Mouse (Mus musculus): ENCODE data around the gene Lrmda.
A peak's percentile ranks its signal among the peaks of the same experiment; 100 is the strongest.
"Not testable (repeated sequence)": the region's sequence is repeated elsewhere in the genome, so short reads cannot be mapped to it uniquely, and the experiment has no call there.

Gene Lrmda

DNA sequence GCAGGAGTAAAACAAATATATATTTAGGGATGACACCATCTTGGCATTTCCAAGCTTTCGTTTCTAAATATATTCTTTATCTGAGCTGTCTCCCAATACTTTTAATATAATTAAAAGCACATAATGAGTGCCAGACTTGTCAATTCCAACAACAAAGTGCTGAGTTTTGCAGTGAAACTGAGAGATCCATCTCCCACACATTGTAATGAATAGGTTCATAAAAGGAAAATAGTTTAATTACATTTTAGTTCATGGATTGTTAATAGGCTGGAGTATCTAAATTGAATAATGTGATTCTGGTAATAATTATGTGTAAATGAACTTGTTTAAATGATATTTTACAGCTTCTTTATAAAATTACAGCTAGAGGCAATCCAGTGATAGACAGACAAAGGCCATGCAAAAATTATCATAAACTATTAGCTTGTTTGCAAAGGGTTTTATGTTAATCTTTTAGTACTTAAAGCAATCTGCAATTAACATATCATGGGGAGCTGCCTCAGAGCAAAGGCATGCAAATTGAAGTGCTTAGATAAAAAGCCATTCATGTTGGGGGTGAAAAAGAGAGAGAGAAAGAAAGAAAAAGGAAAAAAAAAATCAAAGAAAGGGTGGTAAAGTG is 725.9 kb downstream of the Lrmda start:
- no peak for DNase-seq

DNA sequence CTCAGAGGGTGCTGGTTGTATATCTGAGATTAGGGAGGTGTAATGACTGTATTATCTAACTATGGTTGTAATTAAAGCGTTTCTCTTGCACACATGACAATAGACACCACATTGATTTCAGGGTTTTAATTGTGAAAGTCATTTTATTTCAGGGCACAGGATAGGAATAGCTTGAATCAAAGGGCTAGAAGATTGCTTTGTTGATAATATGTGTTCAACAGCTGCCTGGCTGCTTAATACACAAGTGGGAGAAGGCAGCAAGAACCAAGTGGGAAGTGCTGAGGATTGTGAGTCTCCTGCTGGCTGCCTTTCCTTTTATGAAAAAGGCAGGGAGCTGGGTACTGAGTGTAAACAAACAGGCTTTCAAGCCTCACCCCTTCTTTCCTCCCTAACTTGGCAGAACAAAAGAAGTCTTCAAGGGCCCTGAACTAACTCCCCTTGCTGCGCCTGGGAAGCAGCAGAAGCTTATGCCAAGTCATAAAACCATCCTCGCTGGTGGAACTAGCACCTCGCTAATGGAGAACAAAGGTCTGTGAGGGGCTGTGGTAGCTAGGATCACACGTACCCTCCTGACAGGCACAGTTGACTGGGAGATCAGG is 726.5 kb downstream of the Lrmda start:
- DNase-seq: no peak

DNA sequence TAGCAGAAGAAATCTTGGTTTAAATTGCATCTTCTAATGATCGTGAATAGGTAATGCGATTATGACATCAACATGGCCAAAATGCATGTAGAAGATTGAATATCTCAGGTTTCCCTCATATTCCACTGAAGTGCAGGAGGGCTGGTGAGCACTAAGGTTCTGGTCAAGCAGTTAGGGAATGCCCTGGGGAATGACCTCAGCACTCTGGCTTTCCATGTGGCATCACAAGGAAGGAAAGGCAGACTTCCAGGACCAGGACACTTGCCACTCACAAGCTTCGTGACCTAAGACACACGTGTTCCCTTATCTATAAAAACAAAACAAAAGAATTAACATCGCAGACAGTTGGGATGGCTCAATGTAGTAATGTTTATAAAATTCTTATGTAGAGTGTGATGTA is 728.3 kb downstream of the Lrmda start:
- DNase-seq: no peak

DNA sequence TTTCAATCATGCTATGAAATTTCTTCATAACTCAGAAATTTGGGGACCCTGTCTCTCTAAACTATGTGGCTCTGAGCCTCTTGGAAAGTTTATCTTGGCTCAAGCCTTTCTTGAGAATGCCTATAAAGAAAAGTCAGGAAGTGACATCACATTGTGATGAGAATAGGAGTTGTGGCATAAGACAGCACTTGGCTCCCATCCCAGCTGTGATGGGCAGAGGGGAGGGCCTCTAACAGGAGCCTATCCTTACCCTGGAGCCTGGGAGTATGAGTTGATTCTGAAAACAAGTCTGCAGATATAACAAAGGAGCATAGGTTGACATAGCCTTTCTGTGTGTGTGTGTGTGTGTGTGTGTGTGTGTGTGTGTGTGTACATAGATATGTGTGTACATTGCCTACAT is 730.9 kb downstream of the Lrmda start:
- peak in 1 of 2 experiments; percentile 25 for DNase-seq

DNA sequence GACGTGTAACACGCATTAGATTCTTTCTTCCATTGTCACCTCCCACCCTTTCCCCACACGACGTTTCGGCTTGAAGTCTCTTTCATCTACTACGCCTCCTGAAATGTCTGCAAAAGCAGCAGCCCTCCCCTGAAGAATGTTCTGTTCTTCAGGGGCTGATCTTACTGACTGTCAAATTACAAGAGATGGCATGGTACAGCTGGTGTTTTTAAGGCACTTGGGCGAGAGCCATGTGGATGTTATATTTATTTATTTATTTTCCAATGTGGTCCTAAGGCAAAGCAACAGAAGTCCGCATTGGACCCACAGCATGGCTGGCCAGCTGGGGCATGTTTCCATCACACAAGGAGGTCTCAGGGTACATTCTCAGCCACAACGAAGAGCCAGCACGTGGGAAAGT is 731.8 kb downstream of the Lrmda start:
- no peak for DNase-seq

DNA sequence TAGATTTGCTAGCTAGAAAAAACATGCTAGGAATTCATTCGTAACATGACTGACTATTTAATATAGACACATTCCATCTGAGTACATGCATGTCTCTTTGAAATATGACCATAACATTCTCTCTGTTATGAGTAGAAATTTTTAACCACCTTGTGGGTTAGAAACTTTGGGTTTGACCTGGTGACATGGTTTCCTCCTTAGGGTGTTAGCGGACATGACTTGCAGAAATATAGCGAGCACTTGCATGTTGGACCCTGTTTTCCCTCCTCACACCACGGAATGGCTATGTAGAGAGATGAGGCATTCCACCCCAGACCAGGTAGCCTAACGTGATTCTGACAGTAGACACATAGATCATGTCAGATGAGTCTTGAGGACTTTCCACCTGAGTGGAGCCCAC is 735.1 kb downstream of the Lrmda start:
- DNase-seq: no peak

DNA sequence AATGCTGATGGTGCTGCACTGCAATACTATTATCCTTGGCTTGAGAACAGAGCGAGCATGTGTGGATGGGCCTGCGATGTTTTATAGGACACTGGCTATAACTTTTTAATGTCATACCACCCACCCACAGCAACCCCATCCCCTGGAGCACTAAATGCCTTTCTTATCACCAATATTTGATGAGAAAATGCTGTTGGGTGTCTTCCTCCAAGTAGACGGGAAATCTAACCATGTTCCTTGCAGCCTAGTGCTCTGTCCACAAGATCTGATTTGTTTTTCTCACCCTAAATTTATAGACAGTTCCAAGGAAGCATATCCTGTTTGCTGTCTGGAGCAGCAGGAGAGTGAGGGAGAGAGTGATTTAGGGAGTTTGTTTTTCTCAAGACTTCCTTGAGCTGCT is 738.0 kb downstream of the Lrmda start:
- peak in 1 of 2 experiments; percentile 55 for DNase-seq

DNA sequence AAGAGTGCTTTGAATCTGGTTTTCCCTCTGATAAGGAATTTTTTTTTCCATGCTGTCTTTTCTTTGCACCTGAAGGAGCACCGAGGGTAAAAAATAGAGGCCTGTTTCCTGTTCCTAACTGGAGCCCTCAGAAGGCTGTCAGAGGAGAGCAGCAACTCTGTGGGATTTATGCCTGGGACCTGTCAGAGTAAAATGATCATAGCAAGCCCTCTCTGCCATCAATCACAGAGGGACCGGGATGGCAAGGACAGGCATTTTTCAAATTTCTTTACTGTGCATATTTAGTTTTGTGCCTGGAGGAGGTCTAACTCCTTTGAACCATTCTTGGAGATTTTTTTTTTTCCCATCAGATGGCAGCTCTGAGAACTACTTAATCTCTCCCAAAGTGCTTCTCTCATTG is 739.7 kb downstream of the Lrmda start:
- no peak for DNase-seq

DNA sequence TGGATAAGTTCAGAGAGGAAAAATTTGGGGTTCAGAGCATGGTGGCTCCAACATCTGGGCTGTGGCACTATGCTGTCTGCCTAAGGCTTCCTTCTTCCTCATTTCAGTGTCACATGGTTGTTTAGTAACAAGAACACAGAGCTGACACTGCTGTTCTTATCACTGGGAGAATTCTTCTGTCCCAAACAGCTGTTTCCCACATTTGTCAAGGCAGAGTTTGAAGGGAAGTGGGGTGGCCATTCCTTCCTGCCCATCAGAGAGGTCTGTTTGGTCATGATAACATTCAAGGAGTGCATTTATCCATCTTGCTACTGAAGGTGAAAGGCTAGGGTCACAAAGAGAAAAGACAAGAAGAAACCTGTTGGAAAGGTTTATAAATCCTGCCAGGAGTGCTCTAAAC is 740.2 kb downstream of the Lrmda start:
- DNase-seq: peak; percentile 21 to 66

DNA sequence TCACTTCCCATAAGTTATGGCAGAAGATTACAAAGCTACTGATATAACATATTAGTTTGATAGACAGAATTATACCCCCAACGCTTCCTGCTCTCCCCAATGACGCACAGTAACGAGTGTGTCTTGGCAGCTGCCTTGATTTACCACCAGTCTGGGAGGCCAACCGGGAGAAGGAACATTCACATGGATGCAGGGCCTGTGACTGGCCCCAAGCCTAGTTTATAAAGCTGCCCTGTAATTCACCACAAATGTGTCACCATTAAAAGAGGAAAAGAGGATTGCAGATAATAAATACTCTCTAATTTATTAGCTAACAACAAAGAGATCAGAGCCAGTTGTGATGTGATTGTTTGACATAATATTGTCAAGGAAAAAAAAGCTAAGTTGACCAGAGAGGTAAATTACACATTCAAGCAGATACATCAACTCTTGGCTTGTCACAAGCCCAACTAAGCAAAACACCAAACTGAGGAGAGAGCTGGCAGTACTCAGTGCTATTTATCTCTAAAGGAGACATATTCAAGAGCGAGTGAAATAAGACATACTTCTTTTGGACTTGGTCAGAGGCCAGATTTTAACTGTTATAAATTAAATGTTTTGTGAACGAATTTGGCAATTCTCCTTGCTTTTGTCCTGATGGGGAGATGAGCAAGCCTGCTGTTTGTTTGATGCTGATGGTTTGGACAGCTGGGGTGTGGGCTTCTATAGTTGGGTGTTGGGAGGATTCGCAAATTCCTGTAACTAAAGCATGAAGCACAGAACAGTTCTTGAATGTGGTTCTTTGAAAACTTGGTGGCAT is 740.9 kb downstream of the Lrmda start:
- peak; percentile 48 to 73 for DNase-seq

DNA sequence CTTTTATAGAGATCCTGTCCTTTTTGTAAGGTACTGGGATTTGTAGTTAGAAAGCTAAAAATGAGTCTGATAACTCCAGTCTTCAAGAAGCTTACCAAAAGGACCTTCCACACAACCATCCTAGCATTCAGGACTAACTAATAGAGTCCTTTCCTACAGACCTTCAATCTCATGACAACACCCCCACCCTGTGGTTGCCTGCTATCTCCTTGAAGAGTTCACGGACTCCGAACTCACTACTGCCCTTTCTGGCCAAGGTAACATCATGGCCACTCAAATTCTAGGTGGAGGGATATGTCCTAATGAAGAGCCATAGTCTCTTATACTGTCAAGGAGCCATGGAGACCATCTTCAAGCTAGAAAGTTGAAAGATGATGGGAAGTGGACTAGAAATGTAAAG is 762.2 kb downstream of the Lrmda start:
- peak; percentile 76 to 79 for DNase-seq

DNA sequence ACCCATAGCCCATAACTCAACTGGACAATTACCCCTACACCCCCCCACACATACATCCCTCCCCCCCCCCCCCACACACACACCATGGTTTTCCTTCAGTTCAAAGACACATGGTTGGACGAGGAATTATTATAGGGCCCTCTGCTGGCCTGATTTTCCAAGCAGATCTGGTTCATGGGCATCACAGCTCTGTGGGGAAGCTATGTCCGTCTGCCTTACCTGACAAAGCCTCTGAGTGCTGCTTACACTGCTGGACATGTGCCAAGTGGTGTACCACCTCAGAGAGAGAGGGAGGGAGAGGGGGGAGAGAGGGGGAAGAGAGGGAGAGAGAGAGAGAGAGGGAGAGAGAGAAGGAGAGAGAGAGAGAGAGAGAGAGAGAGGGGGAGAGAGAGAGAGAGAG is 762.9 kb downstream of the Lrmda start:
- DNase-seq: peak; percentile 57

DNA sequence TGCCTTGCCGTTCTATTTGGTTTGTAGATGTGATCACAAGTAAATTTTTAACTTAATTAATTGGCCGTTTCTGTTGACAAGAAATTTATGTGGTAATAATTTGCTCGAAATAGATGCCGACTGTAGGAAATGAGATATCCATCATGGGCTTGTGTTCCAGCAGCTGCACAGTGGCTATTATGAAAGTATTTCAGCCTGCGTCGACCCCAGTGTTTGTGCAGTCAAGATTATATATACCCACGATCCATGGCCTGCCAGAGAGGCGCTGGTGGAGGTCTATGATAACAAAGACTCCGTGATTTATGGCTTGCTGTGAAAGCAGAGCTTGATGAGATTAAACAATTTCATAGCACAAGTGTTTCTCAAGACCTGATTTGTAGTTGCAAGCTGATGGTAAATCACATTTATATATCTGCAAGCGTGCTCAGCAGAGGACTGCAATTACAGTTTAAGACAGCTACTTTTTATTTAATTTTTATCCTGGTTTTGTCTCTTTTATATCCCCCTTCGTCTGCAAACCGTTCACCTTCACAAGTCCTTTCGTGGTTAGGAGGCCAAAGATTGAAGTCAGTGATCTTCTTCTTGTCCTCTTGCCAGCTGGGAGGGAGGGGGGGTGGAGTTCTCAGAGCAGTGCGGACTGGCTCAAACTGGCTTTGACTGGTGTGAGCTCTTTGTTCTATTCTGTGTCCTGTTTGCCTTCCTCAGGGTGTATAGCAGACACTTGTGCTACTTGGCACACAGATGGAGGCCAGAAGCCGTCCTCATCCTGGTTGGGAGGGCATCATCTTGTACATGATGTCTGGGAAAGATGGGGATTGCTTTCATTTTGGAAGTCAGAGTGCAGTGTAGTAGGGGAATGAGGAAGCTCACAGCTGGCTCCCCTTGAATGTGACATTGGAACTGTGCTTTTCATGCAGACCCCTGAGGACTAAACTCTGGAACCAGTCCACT is 764.0 kb downstream of the Lrmda start:
- peak; percentile 72 to 89 for DNase-seq

DNA sequence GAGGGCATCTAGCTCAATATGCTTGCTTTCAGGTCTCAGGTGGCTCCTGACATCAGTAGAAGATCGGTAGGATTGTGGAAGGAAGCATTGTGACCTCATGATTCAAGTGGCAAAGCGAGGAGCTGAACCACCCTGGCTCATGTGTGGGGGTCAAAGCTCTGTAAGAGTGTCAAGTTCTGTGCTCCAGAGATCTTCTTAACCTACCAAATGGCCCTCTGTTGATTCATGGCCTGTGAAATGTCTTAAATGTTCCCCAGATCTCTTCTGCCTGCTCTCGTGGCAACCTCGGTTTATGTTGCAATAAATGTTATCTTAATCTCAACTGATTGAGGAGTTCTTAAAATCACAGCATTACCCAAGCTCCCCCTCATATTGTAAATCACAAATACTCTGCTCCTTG is 780.5 kb downstream of the Lrmda start:
- DNase-seq: no peak

DNA sequence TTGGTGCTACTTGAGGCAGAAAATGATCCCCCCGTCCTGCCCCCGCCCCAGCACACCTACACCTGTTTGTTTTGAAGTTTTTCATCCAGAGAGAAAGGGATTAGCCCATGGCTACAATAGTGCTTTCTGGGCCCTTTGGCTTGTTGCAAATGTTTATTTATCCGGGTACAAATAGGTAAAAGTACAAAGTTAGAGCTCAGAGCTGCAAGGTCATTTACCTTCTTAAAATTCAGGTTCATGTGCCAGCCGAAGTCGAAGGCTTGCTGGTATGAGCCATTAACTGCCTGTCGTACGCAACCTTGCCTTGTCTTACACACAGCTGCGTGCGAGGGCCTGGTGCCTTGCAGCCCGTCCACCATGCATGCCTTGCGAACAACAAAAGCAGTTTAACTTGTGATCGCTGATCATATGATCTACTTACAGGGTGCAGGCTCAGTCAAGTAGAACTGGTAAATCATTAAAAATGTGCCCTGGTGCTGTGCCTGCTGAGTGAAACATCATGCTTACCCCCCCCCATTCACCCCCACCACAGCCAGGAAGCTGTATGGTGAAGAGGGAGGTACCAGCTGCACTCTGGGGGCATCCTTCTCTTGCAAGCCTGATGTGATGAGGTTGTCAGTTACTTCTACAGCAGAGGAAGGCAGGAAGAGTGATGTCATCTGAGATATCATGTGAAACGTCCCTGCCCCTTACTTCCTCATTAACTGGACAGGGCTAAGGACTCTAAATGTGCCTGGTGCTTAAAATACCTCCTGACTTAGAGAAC is 781.5 kb downstream of the Lrmda start:
- DNase-seq: peak; percentile 90 to 95

DNA sequence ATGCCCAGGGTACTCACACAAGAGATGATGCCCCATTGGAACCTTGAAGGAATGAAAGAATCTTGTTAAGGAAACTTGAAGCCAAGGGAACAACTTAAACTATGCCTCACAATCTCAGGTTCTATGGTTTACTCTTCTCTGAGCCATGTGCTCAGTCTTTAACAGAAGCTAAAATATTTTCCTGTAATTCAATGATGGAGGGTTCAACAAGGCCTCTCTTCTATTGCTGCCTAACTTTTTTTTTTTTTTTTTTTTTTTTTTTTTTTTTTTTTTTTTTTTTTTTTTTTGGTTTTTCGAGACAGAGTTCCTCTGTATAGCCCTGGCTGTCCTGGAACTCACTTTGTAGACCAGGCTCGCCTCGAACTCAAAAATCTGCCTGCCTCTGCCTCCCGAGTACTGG is 782.2 kb downstream of the Lrmda start:
- not testable (repeated sequence) for DNase-seq

DNA sequence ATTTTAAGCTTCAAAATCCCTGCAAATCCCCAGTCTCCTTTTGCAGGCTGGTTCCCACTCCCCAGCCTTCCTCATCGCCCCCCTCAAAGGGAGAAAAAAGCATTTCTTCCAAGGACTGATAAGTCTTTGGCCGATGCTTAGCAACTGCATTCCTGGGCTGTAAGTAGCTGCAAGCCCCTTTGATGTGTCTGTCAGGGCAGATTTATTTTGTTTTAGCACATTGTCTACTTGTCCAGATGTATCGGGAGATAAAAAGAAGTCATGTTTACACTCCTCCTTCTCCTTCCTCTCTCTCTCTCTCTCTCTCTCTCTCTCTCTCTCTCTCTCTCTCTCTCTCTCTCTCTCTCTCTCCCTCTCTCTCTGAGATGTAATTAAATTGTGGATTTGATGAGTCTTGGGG is 787.8 kb downstream of the Lrmda start:
- DNase-seq: no peak

DNA sequence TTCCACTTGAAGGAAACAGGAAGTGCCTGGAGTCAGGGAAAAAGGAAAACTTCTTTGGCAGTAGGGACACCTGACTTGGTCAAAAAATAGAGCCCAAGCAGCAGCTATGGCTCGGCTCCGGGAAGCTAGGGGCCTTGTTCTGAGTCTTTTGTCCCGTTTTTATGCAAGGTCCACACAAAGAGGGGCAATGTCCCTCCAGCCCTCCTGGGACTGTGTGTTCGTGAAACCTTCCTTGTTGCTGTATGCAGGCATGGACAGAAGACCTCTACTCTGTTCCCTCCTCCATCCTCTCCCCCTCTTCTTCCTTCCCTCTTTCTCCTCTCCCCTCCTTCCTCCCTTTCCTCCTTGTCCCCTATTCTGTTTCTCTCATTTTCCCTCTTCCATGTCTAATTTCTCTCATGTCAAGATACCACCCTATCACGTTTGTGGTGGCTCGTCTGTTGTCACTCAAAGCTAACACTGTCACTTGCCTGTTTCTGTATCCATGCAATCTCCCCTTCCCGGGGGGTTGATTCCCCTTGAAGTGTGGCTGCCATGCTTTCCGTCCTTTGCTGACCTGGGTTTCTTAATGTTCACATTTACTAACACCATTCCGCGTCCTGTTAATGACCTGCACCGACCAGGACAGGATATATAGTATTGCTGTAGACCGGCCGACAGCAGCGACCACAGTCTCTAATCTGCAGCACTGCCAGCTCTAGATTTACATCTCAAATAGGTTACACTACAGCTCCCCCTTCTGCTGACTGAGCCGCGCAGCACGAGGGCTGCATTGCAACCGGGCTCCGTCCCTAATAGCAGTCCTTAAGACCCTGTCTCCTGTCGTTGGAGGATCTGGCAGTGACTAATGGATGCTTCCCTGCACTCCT is 788.4 kb downstream of the Lrmda start:
- peak; percentile 79 to 83 for DNase-seq

DNA sequence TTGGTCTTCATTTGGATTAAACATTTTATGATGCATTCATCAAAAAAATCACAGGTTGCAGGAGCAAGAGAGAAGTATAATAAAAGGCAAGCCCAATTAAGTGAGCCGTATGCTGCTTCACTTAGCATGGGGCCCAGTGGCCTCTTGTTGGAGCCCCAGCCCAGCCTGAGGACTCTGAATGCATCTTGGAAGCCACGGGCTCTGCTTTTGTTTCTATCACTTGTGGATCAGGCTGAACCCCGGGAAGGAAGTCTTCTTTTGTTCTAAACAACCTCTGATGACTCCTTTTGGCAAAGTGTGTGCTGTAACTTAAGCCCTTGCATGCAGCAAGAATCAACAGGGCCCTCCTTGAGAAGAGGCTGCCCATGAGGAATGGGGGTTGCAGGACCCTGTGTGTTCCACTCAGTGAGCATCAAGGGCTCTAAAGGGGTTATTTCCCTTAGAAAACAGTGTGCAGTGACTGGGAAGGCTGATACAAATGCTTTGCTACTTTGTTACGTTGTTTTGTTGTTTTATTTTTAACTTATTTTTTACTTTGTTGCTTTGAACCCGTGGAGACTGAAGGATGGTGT is 789.2 kb downstream of the Lrmda start:
- no peak for DNase-seq

DNA sequence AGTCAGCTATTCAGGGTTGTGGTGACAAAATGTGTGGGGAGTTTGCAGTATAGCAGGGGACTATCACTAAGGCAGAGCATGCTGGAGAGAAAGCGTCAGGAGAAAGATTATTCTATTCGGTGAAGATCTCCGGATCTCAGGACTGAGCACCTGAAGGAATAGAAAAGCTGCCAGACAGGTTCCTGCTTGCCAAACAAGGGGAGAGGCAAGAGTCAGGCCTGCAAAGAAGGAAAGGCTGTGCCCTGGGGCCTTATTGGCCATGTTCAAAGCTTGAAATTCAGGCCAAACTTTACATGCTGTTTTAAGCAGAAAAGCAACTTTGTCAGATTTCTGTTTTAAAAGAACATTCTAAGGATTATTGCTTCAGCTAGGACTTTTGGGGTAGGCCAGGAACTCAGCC is 789.7 kb downstream of the Lrmda start:
- no peak for DNase-seq

DNA sequence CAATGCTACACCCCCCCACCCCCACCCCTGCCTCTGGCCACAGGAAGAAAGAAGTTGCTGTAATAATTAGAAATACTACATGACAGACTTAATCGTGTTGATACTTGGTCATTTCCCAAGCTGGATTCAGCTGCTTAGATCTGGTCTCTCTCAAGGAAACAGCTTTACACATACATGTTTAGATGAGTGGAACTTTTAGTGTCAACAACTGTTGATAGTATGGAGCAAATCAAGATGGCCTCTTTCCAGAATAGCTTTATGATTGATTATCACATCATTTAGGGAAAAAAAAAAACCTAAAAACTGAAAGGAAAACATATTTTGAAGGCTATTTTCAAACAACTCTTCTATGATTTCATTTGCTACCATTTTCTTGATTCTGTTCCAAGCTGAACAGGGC is 791.0 kb downstream of the Lrmda start:
- DNase-seq: no peak
